Mouse (Mus musculus) embryonic fibroblast, embryonic 13.5 days (primary cell): ENCODE measurements around the gene Itga3.

Experiments
- CTCF ChIP-seq: IDR thresholded peaks from 2 replicates; pipeline ENCODE4 v1.5.1; 2011; ENCODE audit warnings: mild to moderate bottlenecking, control low read depth, low read length, moderate library complexity, borderline replicate concordance; ENCODE audit not compliant: insufficient read depth
- POLR2A ChIP-seq: IDR thresholded peaks from 2 replicates; pipeline ENCODE4 v1.6.1; 2011; ENCODE audit warnings: low read depth, mild to moderate bottlenecking, control low read depth, low read length, moderate library complexity

- TF ChIP-seq POLR2A (no peak), CTCF (no peak)
Observed at GRCm38 (mm10) chr11:95102161-95102904, 25.7 kb upstream of the Itga3 start.
